Mouse (Mus musculus) thymus, adult 2 months (tissue): Measurements from ENCODE around the gene Isy1. TPM values are rescaled to one million over a fixed set of nuclear protein-coding genes. Genes with fewer than 3 reads are reported as not detected.

Source experiments
- DNase-seq: peaks from one replicate; pipeline ENCODE4 v3.0.0; 2021
- H3K27ac ChIP-seq: fragments of 200-500 bp; 2 replicates; pipeline ENCODE4 v1.5.1; 2012; ENCODE audit warnings: low read length, control low read depth; ENCODE audit not compliant: control insufficient read depth, insufficient read depth
- H3K27me3 ChIP-seq: fragments of 200-500 bp; 2 replicates; pipeline ENCODE4 v1.6.1; 2012; ENCODE audit warnings: mild to moderate bottlenecking, low read length, moderate library complexity, mixed read lengths; ENCODE audit not compliant: control insufficient read depth, insufficient read depth
- H3K36me3 ChIP-seq: fragments of 200-500 bp; 2 replicates; pipeline ENCODE4 v1.6.1; 2012; ENCODE audit warnings: mild to moderate bottlenecking, low read length, moderate library complexity; ENCODE audit not compliant: control insufficient read depth, insufficient read depth
- H3K4me1 ChIP-seq: fragments of 200-500 bp; replicated peaks from 2 replicates; pipeline ENCODE4 v1.6.1; 2012; ENCODE audit warnings: low read length; ENCODE audit not compliant: control insufficient read depth, insufficient read depth
- H3K4me3 ChIP-seq: fragments of 200-500 bp; 2 replicates; pipeline ENCODE4 v1.5.1; 2012; ENCODE audit warnings: mild to moderate bottlenecking, low read length, control low read depth, moderate library complexity; ENCODE audit not compliant: control insufficient read depth, insufficient read depth
- CTCF ChIP-seq: fragments of 200-500 bp; IDR thresholded peaks from 2 replicates; pipeline ENCODE4 v1.5.1; 2012; ENCODE audit warnings: mild to moderate bottlenecking, control low read depth, low read length, moderate library complexity, borderline replicate concordance; ENCODE audit not compliant: control insufficient read depth, poor library complexity, insufficient read depth; ENCODE audit errors: extremely low read depth
- POLR2A ChIP-seq: fragments of 200-500 bp; IDR thresholded peaks from 2 replicates; pipeline ENCODE4 v1.6.1; 2012; ENCODE audit warnings: mild to moderate bottlenecking, low read length, control low read depth, moderate library complexity; ENCODE audit not compliant: control insufficient read depth, poor library complexity, insufficient read depth; ENCODE audit errors: extremely low read depth
- WGBS: fragments of 180-500 bp; shearing (Covaris S2); methylation state at CpG from one replicate; pipeline ENCODE4 v1.1.7; 2018; 5-methylcytosine and 5-hydroxymethylcytosine counted together
- polyA plus RNA-seq: library from polyadenylated mRNA; depleted of rRNA; stranded (reverse); fragments of >200 nt; gene quantifications from 2 replicates; pipeline ENCODE4 v1.2.3, GENCODE M21; 2012

Gene Isy1
- polyA plus RNA-seq, 1 experiment: 51.1 TPM

- no peak overlapping the region for H3K4me3 ChIP-seq
- DNase-seq: no peak
- peaks cover 42% of the 10 kb centered on the region for H3K36me3 ChIP-seq
- 91% methylated on average over 8 of the region's 8 CpGs for WGBS
- no peak overlapping the region for H3K27ac ChIP-seq
- H3K27me3 ChIP-seq: no peaks in the 10 kb centered on the region
- peaks cover 2% of the 10 kb centered on the region; the same call in 1 of the 2 replicates for H3K4me1 ChIP-seq
- no peak for TF ChIP-seq CTCF
- TF ChIP-seq POLR2A: no peak
These were observed 3.0 kb upstream of the Isy1 start for GRCm38 (mm10) chr6:87841635-87842034.

- Histone ChIP-seq H3K4me1 (peaks cover 2% of the 10 kb centered on the region; the same call in 1 of the 2 replicates), H3K27me3 (no peaks in the 10 kb centered on the region), H3K4me3 (no peak overlapping the region), H3K27ac (no peak overlapping the region), H3K36me3 (peaks cover 34% of the 10 kb centered on the region)
- TF ChIP-seq POLR2A: no peak
- no peak for TF ChIP-seq CTCF
- no peak for DNase-seq
- 69% methylated on average over 11 of the region's 11 CpGs for WGBS
These were observed 1.3 kb upstream of the Isy1 start for GRCm38 (mm10) chr6:87839797-87840341.

GRCm38 (mm10) chr6:87835695-87836094, 2.9 kb downstream of the Isy1 start, which contains the start of gene Gm45140:
Gene Gm45140 (minus strand): TSS chr6:87835795.
- no peak within 1 kb of the TSS for H3K27ac ChIP-seq
- WGBS: 95% methylated on average over 7 of the region's 7 CpGs
- no peak within 1 kb of the TSS for H3K4me3 ChIP-seq
- peaks cover 2% of the 10 kb centered on the region; the same call in 1 of the 2 replicates for H3K4me1 ChIP-seq
- no peak for DNase-seq
- H3K27me3 ChIP-seq: no peaks in the 10 kb centered on the region
- peaks cover 17% of the 10 kb centered on the region for H3K36me3 ChIP-seq
- TF ChIP-seq CTCF (no peak), POLR2A (no peak)

- no peak for TF ChIP-seq CTCF
- TF ChIP-seq POLR2A: no peak
- no peak overlapping the region for H3K27ac ChIP-seq
- no peaks in the 10 kb centered on the region for H3K27me3 ChIP-seq
- WGBS: 100% methylated on average over 2 of the region's 2 CpGs
- no peaks in the 10 kb centered on the region for H3K4me1 ChIP-seq
- H3K4me3 ChIP-seq: no peak overlapping the region
- DNase-seq: no peak
- peaks cover 70% of the 10 kb centered on the region for H3K36me3 ChIP-seq
These were observed 18.2 kb downstream of the Isy1 start for GRCm38 (mm10) chr6:87820366-87820765.

GRCm38 (mm10) chr6:87814486-87814885, 24.1 kb downstream of the Isy1 start:
- Histone ChIP-seq H3K27ac (no peak overlapping the region), H3K36me3 (peaks cover 22% of the 10 kb centered on the region), H3K4me1 (peaks cover 13% of the 10 kb centered on the region), H3K4me3 (no peak overlapping the region), H3K27me3 (no peaks in the 10 kb centered on the region)
- no peak for TF ChIP-seq POLR2A
- TF ChIP-seq CTCF: no peak
- DNase-seq: no peak
- 97% methylated on average over 5 of the region's 5 CpGs for WGBS

- Histone ChIP-seq H3K4me3 (no peak overlapping the region), H3K4me1 (peaks cover 15% of the 10 kb centered on the region), H3K27me3 (no peaks in the 10 kb centered on the region), H3K27ac (no peak overlapping the region), H3K36me3 (peaks cover 4% of the 10 kb centered on the region; the same call in 1 of the 2 replicates)
- TF ChIP-seq POLR2A (no peak), CTCF (no peak)
- no peak for DNase-seq
- WGBS: 96% methylated on average over 1 of the region's 1 CpGs
These were observed 25.9 kb downstream of the Isy1 start for GRCm38 (mm10) chr6:87812656-87813055.

- Histone ChIP-seq H3K27ac (peak within 1 kb of the TSS; percentile 4; the same call in 1 of the 2 replicates), H3K4me1 (peaks cover 15% of the 10 kb centered on the region), H3K36me3 (0 out of 2 replicates have a peak, but pooled peaks cover 3% of the 10 kb centered on the region), H3K27me3 (no peaks in the 10 kb centered on the region), H3K4me3 (peak within 1 kb of the TSS; percentile 80)
- peak; percentile 94 for DNase-seq
- WGBS: under 1% methylated on average over 55 of the region's 56 CpGs
- TF ChIP-seq CTCF (no peak), POLR2A (peak; percentile 92)
These were observed 26.8 kb downstream of the Isy1 start, which contains the start of gene Rab43 for GRCm38 (mm10) chr6:87811675-87812338. Gene Rab43 (minus strand): TSS chr6:87812164.
